Mouse (Mus musculus): ENCODE data around the gene Gm7694.

- TF ChIP-seq TAL1 (conservative IDR thresholded peaks at IDR 0.05; ENCODE audit: low read depth, low read length): no peak
- TF ChIP-seq CTCF (IDR thresholded peaks at IDR 0.05; ENCODE audit: low read depth, low read length): no peak
These were observed 2.4 kb upstream of the Gm7694 start, which contains the start of gene Spata46 for GRCm38 (mm10) chr1:170308503-170308902.

All from G1E (cell line).